Mouse (Mus musculus) kidney, postnatal 0 days (tissue): Measurements from ENCODE around the gene Ncf4. TPM values are rescaled to one million over a fixed set of nuclear protein-coding genes. Genes with fewer than 3 reads are reported as not detected.
A peak's percentile ranks its signal among the peaks of the same experiment; 100 is the strongest.
"Not testable (repeated sequence)": the region's sequence is repeated elsewhere in the genome, so short reads cannot be mapped to it uniquely, and the experiment has no call there.

ENCODE experiments used
- ATAC-seq: fragments of 200-750 bp; cut with Nextera tagmentation; replicated peaks from 2 replicates; pipeline ENCODE4 v1.8.0; 2017; ENCODE audit warnings: low read depth, moderate number of reproducible peaks, moderate TSS enrichment, moderate library complexity; ENCODE audit not compliant: low FRiP score
- DNase-seq: peaks from one replicate; pipeline ENCODE4 v3.0.0-alpha.2; 2016; ENCODE audit warnings: low spot score
- H3K27ac ChIP-seq: fragments of 300-500 bp; sonication (generic); 2 replicates; pipeline ENCODE4 v1.5.1; 2014; ENCODE audit warnings: mild to moderate bottlenecking
- H3K27me3 ChIP-seq: fragments of 300-500 bp; sonication (generic); 2 replicates; pipeline ENCODE4 v1.6.1; 2014; ENCODE audit warnings: low read length, mixed read lengths; ENCODE audit not compliant: insufficient read depth
- H3K36me3 ChIP-seq: fragments of 300-500 bp; sonication (generic); 2 replicates; pipeline ENCODE4 v1.6.1; 2014; ENCODE audit warnings: low read length, mixed read lengths; ENCODE audit not compliant: insufficient read depth
- H3K4me1 ChIP-seq: fragments of 300-500 bp; sonication (generic); replicated peaks from 2 replicates; pipeline ENCODE4 v1.6.1; 2014; ENCODE audit warnings: antibody characterized with exemption, low read length, mixed read lengths; ENCODE audit not compliant: insufficient read depth
- H3K4me2 ChIP-seq: fragments of 300-500 bp; sonication (generic); 2 replicates; pipeline ENCODE4 v1.6.1; 2014; ENCODE audit warnings: mild to moderate bottlenecking, low read length, moderate library complexity, mixed read lengths
- H3K4me3 ChIP-seq: fragments of 300-500 bp; sonication (generic); replicated peaks from 2 replicates; pipeline ENCODE4 v1.5.1; 2014; ENCODE audit warnings: low read depth, low read length
- H3K9ac ChIP-seq: fragments of 300-500 bp; sonication (generic); 2 replicates; pipeline ENCODE4 v1.6.1; 2014; ENCODE audit warnings: low read depth, low read length
- H3K9me3 ChIP-seq: fragments of 300-500 bp; sonication (generic); replicated peaks from 2 replicates; pipeline ENCODE4 v1.6.1; 2016; ENCODE audit warnings: low read length, inconsistent platforms, mixed read lengths
- CTCF ChIP-seq: IDR thresholded peaks from 2 replicates; pipeline ENCODE4 v1.5.1; 2016; ENCODE audit warnings: antibody characterized with exemption, low read depth, mild to moderate bottlenecking, moderate library complexity
- WGBS: fragments of 180-500 bp; shearing (Covaris S2); extraction: QIAGEN DNeasy Blood & Tissue Kit; methylation state at CpG from one replicate; pipeline ENCODE4 v1.1.7; 2014; 5-methylcytosine and 5-hydroxymethylcytosine counted together
- polyA plus RNA-seq: library from polyadenylated mRNA; unstranded; fragments of >200 nt; fragmentation: Nextera tagmentation; extraction: Ambion mirVana; gene quantifications from 2 replicates; pipeline ENCODE4 v1.2.1, GENCODE M21; 2015

The Ncf4 gene
- polyA plus RNA-seq, 1 experiment from 2014 or later = 3.9 TPM

- H3K9me3 ChIP-seq = no peaks in the 10 kb centered on the region
- DNase-seq (no peak), ATAC-seq (no peak)
- 63% methylated on average over 13 of the region's 13 CpGs for WGBS
- no peaks in the 10 kb centered on the region for H3K4me1 ChIP-seq
- H3K27ac ChIP-seq = no peak overlapping the region
- no peak overlapping the region for H3K4me3 ChIP-seq
- no peak for TF ChIP-seq CTCF
- no peak overlapping the region for H3K9ac ChIP-seq
- H3K4me2 ChIP-seq = no peak overlapping the region
- H3K27me3 ChIP-seq = no peaks in the 10 kb centered on the region
- H3K36me3 ChIP-seq = no peaks in the 10 kb centered on the region
These were observed 16.2 kb downstream of the Ncf4 start for GRCm38 (mm10) chr15:78260668-78261333.

GRCm38 (mm10) chr15:78263286-78263685, 18.7 kb downstream of the Ncf4 start:
- DNase-seq (no peak), ATAC-seq (no peak)
- no peak for TF ChIP-seq CTCF
- no peaks in the 10 kb centered on the region for H3K9me3 ChIP-seq
- no peak overlapping the region for H3K4me3 ChIP-seq
- H3K4me2 ChIP-seq = no peak overlapping the region
- H3K27ac ChIP-seq = no peak overlapping the region
- H3K36me3 ChIP-seq = no peaks in the 10 kb centered on the region
- 81% methylated on average over 3 of the region's 3 CpGs for WGBS
- H3K27me3 ChIP-seq = no peaks in the 10 kb centered on the region
- H3K9ac ChIP-seq = no peak overlapping the region
- H3K4me1 ChIP-seq = no peaks in the 10 kb centered on the region

- WGBS = 69% methylated on average over 10 of the region's 10 CpGs
- no peak overlapping the region for H3K4me3 ChIP-seq
- H3K4me2 ChIP-seq = no peak overlapping the region
- no peaks in the 10 kb centered on the region for H3K27me3 ChIP-seq
- TF ChIP-seq CTCF = no peak
- H3K4me1 ChIP-seq = no peaks in the 10 kb centered on the region
- H3K27ac ChIP-seq = no peak overlapping the region
- H3K36me3 ChIP-seq = no peaks in the 10 kb centered on the region
- H3K9me3 ChIP-seq = no peaks in the 10 kb centered on the region
- DNase-seq (no peak), ATAC-seq (no peak)
- H3K9ac ChIP-seq = no peak overlapping the region
These were observed 22.8 kb downstream of the Ncf4 start for GRCm38 (mm10) chr15:78267441-78267840.

- WGBS = 69% methylated on average over 4 of the region's 4 CpGs
- H3K4me2 ChIP-seq = no peak overlapping the region
- DNase-seq (no peak), ATAC-seq (no peak)
- no peak overlapping the region for H3K4me3 ChIP-seq
- no peak for TF ChIP-seq CTCF
- no peaks in the 10 kb centered on the region for H3K4me1 ChIP-seq
- no peak overlapping the region for H3K27ac ChIP-seq
- H3K36me3 ChIP-seq = no peaks in the 10 kb centered on the region
- no peaks in the 10 kb centered on the region for H3K27me3 ChIP-seq
- no peaks in the 10 kb centered on the region for H3K9me3 ChIP-seq
- no peak overlapping the region for H3K9ac ChIP-seq
These were observed 23.3 kb downstream of the Ncf4 start for GRCm38 (mm10) chr15:78267865-78268264.

GRCm38 (mm10) chr15:78271208-78271607, 26.6 kb downstream of the Ncf4 start:
- no peak for ATAC-seq
- no peak for DNase-seq
- Histone ChIP-seq H3K9ac (no peak overlapping the region), H3K9me3 (no peaks in the 10 kb centered on the region), H3K27me3 (no peaks in the 10 kb centered on the region), H3K4me3 (no peak overlapping the region), H3K27ac (no peak overlapping the region), H3K4me1 (no peaks in the 10 kb centered on the region), H3K36me3 (no peaks in the 10 kb centered on the region), H3K4me2 (no peak overlapping the region)
- no peak for TF ChIP-seq CTCF

- ATAC-seq (no peak), DNase-seq (no peak)
- Histone ChIP-seq H3K27me3 (no peaks in the 10 kb centered on the region), H3K9me3 (no peaks in the 10 kb centered on the region), H3K27ac (no peak overlapping the region), H3K4me3 (no peak overlapping the region), H3K4me2 (no peak overlapping the region), H3K36me3 (no peaks in the 10 kb centered on the region), H3K9ac (no peak overlapping the region), H3K4me1 (no peaks in the 10 kb centered on the region)
- WGBS = 74% methylated on average over 2 of the region's 2 CpGs
- TF ChIP-seq CTCF = no peak
These were observed 33.7 kb downstream of the Ncf4 start for GRCm38 (mm10) chr15:78278308-78278707.

- no peak for DNase-seq
- no peak for TF ChIP-seq CTCF
- no peak overlapping the region for H3K4me3 ChIP-seq
- no peak for ATAC-seq
- H3K4me2 ChIP-seq = no peak overlapping the region
- H3K4me1 ChIP-seq = no peaks in the 10 kb centered on the region
- 80% methylated on average over 5 of the region's 5 CpGs for WGBS
- H3K36me3 ChIP-seq = no peaks in the 10 kb centered on the region
- no peak overlapping the region for H3K27ac ChIP-seq
- no peaks in the 10 kb centered on the region for H3K27me3 ChIP-seq
- H3K9me3 ChIP-seq = no peaks in the 10 kb centered on the region
- no peak overlapping the region for H3K9ac ChIP-seq
These were observed 43.3 kb downstream of the Ncf4 start for GRCm38 (mm10) chr15:78287941-78288340.

- H3K27me3 ChIP-seq, H3K4me1 ChIP-seq, H3K4me2 ChIP-seq, ATAC-seq, H3K36me3 ChIP-seq, H3K9ac ChIP-seq, H3K27ac ChIP-seq, H3K9me3 ChIP-seq, H3K4me3 ChIP-seq: not testable (repeated sequence)
- WGBS = 11% methylated on average over 4 of the region's 5 CpGs
- DNase-seq = peak; percentile 31
These were observed 45.2 kb downstream of the Ncf4 start for GRCm38 (mm10) chr15:78289775-78290174.

GRCm38 (mm10) chr15:78293228-78293627, 48.6 kb downstream of the Ncf4 start:
- not testable (repeated sequence) for H3K4me2 ChIP-seq, H3K4me1 ChIP-seq, H3K9me3 ChIP-seq, H3K9ac ChIP-seq, H3K4me3 ChIP-seq, H3K27ac ChIP-seq, H3K36me3 ChIP-seq, DNase-seq, ATAC-seq, H3K27me3 ChIP-seq
- 5% methylated on average over 2 of the region's 2 CpGs for WGBS
